Mouse (Mus musculus) brown adipose tissue, adult 24 weeks (tissue): ENCODE measurements at regions not wholly inside any gene's neighbourhood (a gene's known extent, or its start where the extent isn't known, plus 50 kb on each side); places are given as distances from the start of the nearest gene placed in this dataset.

Experiments used
- H3K27ac ChIP-seq: fragments of 200-500 bp; replicated peaks from 2 replicates; pipeline ENCODE4 v1.5.1; 2012; ENCODE audit warnings: low read depth, mild to moderate bottlenecking, low read length
- H3K4me1 ChIP-seq: fragments of 200-500 bp; 2 replicates; pipeline ENCODE4 v1.6.1; 2012; ENCODE audit warnings: low read length, mixed read lengths; ENCODE audit not compliant: control insufficient read depth, insufficient read depth, insufficient read length
- H3K4me3 ChIP-seq: fragments of 200-500 bp; 2 replicates; pipeline ENCODE4 v1.5.1; 2012; ENCODE audit warnings: low read depth, mild to moderate bottlenecking, low read length, moderate library complexity; ENCODE audit not compliant: insufficient read depth

DNA sequence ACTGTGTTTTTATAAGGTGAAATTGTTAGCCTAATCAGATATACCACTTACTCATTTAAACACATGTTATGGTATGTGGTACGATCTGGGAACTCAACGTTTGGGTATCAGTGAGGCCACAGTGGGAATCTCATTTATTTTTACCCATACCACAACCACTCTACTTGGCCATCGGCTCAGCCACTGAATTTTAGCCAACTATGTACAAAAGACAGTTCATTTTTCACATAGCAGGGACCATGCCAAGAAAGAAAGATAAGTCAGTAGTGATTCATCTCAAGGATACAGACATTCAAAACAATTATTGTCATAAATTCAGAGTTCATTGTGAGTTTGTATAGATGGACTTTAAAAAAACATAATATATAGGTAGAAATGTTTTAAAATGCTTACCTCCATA is 634.7 kb upstream of the Adgrl2 start:
- Histone ChIP-seq H3K27ac (no peak overlapping the region), H3K4me3 (no peak overlapping the region), H3K4me1 (no peaks in the 10 kb centered on the region)

GRCm38 (mm10) chr3:149623851-149624532 is 633.6 kb upstream of the Adgrl2 start:
- H3K4me1 ChIP-seq: no peaks in the 10 kb centered on the region
- no peak overlapping the region for H3K27ac ChIP-seq
- H3K4me3 ChIP-seq: no peak overlapping the region

DNA sequence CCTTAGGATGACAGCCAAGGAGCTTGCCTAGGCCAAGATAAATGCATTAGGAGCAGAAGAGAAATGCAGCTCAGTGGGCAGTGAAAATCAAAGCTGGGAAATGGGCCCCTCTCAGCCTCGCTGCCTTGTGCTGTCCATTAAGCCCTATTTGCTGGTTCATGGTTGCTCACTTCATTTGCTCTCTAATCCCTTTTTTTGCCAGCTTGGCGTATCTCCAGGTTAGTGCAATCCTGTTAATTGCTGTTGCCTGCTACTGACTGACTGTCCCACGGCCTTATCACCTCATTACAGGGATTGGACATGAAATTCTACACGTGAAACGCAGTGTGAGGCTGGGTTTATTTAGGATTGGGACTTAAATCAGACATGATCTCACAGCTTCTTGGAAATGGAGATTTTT is 613.5 kb upstream of the Adgrl2 start:
- Histone ChIP-seq H3K4me3 (no peak overlapping the region), H3K27ac (no peak overlapping the region), H3K4me1 (0 out of 2 replicates have a peak, but pooled peaks cover 2% of the 10 kb centered on the region)

- H3K27ac ChIP-seq: no peak overlapping the region
- no peak overlapping the region for H3K4me3 ChIP-seq
- 0 out of 2 replicates have a peak, but pooled peaks cover 2% of the 10 kb centered on the region for H3K4me1 ChIP-seq
Measured at GRCm38 (mm10) chr3:149601276-149601675, 610.9 kb upstream of the Adgrl2 start.

DNA sequence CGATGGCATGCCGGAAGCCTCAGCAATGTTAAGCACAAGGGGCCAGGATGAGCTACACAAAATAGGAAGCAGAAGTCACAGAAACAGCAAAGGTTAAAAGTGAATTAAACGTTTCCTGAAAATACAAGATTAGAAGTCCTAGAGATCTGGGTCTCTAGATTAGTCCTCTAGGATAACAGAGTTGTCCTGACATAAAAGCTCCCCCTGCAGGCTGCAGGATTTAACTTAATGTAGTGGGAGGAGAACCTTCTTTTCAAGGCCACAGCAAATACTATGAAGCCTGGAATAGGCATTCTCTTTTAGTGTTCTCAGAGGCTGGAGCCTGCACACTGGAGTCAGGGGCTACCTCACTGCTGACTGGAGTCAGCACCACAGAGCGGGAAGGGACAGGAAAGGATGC is 604.1 kb upstream of the Adgrl2 start:
- Histone ChIP-seq H3K4me3 (no peak overlapping the region), H3K4me1 (no peaks in the 10 kb centered on the region), H3K27ac (no peak overlapping the region)

- Histone ChIP-seq H3K4me3 (no peak overlapping the region), H3K27ac (no peak overlapping the region), H3K4me1 (no peaks in the 10 kb centered on the region)
Measured at GRCm38 (mm10) chr3:149585769-149586168, 595.4 kb upstream of the Adgrl2 start.

DNA sequence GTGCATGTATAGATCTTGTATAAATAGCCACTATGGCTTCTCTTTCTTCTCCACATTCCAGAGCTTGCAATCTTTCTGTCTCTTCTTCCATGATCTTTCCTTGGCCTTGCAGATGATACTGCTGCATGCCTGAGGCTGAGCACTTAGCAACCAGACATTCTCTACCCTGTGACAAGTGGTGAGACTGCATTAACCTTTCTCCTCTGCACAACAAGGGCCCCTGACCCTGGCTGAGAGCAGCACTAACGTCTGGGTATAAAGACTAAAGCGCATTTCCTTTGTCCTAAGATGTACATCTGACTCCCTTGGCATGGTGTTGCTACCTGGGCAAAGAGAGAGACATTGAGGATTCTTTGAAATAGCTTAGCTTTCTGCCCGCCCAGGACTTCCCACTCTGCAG is 590.8 kb upstream of the Adgrl2 start:
- no peak overlapping the region for H3K27ac ChIP-seq
- no peak overlapping the region for H3K4me3 ChIP-seq
- peaks cover 2% of the 10 kb centered on the region; the same call in 1 of the 2 replicates for H3K4me1 ChIP-seq

- no peak overlapping the region for H3K27ac ChIP-seq
- H3K4me1 ChIP-seq: peaks cover 2% of the 10 kb centered on the region; the same call in 1 of the 2 replicates
Measured at GRCm38 (mm10) chr3:149575678-149576077, 585.3 kb upstream of the Adgrl2 start.

GRCm38 (mm10) chr3:149566853-149567252 is 576.5 kb upstream of the Adgrl2 start:
- Histone ChIP-seq H3K4me3 (no peak overlapping the region), H3K4me1 (no peaks in the 10 kb centered on the region), H3K27ac (peak overlapping the region; percentile 43)

More at GRCm38 (mm10) chr3:149575678-149576077, 585.3 kb upstream of the Adgrl2 start:
- H3K4me3 ChIP-seq: no peak overlapping the region

DNA sequence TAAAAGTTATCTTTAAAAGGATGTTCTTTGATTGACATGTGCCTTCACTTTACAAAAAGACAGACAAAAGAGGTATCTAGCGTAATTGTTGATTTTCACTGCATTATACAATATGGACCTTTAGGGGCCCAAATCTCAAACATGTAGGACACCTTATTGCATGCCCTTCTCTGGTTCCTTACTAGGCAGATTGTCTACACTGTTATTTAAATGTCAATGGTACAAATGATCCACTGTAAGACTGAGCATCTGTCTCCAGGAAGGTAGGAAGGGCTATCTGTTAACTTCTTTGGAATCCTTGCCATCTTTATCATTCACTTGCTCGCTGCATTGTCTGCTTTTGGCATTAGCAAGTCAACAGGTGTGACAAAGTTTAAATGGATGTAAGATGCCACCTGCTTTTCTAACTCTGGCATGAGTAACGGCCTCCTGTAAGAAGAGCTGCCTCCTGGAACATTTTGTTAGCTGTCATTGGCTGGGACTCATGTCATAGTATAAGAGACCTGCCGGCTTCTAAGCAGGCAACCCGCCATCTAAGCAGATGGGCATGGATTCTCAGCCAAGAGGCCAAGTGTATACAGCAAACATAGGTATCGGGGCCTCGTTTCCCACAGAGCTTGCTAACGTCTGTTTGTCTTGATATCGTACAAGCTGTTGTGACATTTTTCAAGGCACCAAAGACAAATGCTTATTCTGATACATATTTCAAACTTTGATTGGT is 560.0 kb upstream of the Adgrl2 start:
- Histone ChIP-seq H3K27ac (no peak overlapping the region), H3K4me1 (0 out of 2 replicates have a peak, but pooled peaks cover 2% of the 10 kb centered on the region), H3K4me3 (no peak overlapping the region)

GRCm38 (mm10) chr3:149547045-149547444 is 556.7 kb upstream of the Adgrl2 start:
- Histone ChIP-seq H3K4me1 (0 out of 2 replicates have a peak, but pooled peaks cover 2% of the 10 kb centered on the region), H3K27ac (no peak overlapping the region), H3K4me3 (no peak overlapping the region)

DNA sequence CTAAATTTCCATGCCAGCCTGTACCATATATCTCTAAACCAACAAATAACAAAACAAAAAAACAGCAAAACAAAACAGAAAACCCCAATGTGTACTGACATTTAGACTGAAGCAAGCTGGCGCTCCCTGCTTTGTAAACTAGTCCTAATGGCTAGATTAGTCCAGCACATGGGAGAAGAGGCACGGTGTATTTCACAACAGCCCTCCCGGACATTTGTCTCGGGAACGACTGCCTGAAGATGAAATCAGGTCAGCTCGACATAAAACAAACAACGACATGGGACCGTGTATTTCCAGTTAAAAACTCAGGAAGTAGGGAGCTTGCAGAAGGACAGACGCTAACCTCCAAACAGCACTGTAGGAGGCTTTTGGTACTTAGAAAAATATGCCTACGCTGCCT is 555.9 kb upstream of the Adgrl2 start:
- Histone ChIP-seq H3K4me3 (peak overlapping the region; percentile 11; the same call in 1 of the 2 replicates), H3K4me1 (0 out of 2 replicates have a peak, but pooled peaks cover 2% of the 10 kb centered on the region), H3K27ac (no peak overlapping the region)

GRCm38 (mm10) chr3:149534183-149534582 is 543.8 kb upstream of the Adgrl2 start:
- no peaks in the 10 kb centered on the region for H3K4me1 ChIP-seq
- no peak overlapping the region for H3K4me3 ChIP-seq
- H3K27ac ChIP-seq: no peak overlapping the region

GRCm38 (mm10) chr3:149530026-149530607 is 539.8 kb upstream of the Adgrl2 start:
- H3K4me3 ChIP-seq: no peak overlapping the region
- no peak overlapping the region for H3K27ac ChIP-seq

GRCm38 (mm10) chr3:149526509-149526908 is 536.2 kb upstream of the Adgrl2 start:
- H3K27ac ChIP-seq: no peak overlapping the region
- H3K4me1 ChIP-seq: no peaks in the 10 kb centered on the region
- no peak overlapping the region for H3K4me3 ChIP-seq

More at GRCm38 (mm10) chr3:149530026-149530607, 539.8 kb upstream of the Adgrl2 start:
- H3K4me1 ChIP-seq: no peaks in the 10 kb centered on the region
